Mouse (Mus musculus) embryonic fibroblast, embryonic 13.5 days (primary cell): ENCODE measurements around the gene Slc9b1. TPM values are rescaled to one million over a fixed set of nuclear protein-coding genes. Genes with fewer than 3 reads are reported as not detected.
A peak's percentile ranks its signal among the peaks of the same experiment; 100 is the strongest.

ENCODE experiments used
- H3K27ac ChIP-seq: 2 replicates; pipeline ENCODE4 v1.5.1; 2012; ENCODE audit warnings: low read length, control low read depth, inconsistent platforms; ENCODE audit not compliant: insufficient read depth
- H3K4me1 ChIP-seq: 2 replicates; pipeline ENCODE4 v1.6.1; 2011; ENCODE audit warnings: low read length; ENCODE audit not compliant: control insufficient read depth, insufficient read depth
- H3K4me3 ChIP-seq: 2 replicates; pipeline ENCODE4 v1.5.1; 2011; ENCODE audit warnings: mild to moderate bottlenecking, control low read depth, low read length; ENCODE audit not compliant: insufficient read depth
- CTCF ChIP-seq: IDR thresholded peaks from 2 replicates; pipeline ENCODE4 v1.5.1; 2011; ENCODE audit warnings: mild to moderate bottlenecking, control low read depth, low read length, moderate library complexity, borderline replicate concordance; ENCODE audit not compliant: insufficient read depth
- POLR2A ChIP-seq: IDR thresholded peaks from 2 replicates; pipeline ENCODE4 v1.6.1; 2011; ENCODE audit warnings: low read depth, mild to moderate bottlenecking, control low read depth, low read length, moderate library complexity
- polyA plus RNA-seq: library from polyadenylated mRNA; stranded (reverse); fragments of >200 nt; gene quantifications from 2 replicates; pipeline ENCODE4 v1.2.4, GENCODE M21; 2011; ENCODE audit warnings: low read depth; ENCODE audit not compliant: missing spikeins, insufficient read length

The Slc9b1 gene
- not detected in 2 replicates for polyA plus RNA-seq

DNA sequence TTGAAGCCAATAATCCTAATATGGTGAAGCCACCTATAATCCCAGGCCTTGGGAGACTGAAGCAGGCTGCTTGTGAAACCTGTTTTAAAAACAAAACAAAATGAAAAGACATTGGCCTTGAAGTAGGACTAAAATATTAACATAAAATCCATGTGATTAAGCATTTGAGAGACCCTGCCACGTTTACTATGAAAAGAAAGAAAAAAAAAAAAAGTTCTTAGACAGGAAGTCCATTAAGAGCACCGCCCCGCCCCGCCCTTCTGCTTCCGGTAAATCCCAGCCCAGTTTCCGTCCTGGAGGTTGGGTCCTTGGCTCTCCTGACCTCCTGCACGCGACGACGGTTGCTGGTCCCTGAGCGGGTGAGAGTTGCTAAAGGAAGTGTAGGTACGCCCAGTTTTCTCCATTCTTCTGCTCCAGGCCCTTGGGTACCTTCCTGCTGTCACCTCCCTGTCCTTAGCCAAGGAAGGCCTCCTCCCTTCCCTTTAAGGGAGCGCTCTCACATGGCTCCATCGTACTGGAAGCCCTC is at the start of gene Slc9b1:
TSS of gene Slc9b1 (plus strand) at position 291 of the 526 bp plus-strand sequence.
- H3K4me3 ChIP-seq = no peak within 1 kb of the TSS
- no peak within 1 kb of the TSS for H3K27ac ChIP-seq
- TF ChIP-seq CTCF (no peak), POLR2A (no peak)
- H3K4me1 ChIP-seq = no peaks in the 10 kb centered on the region

DNA sequence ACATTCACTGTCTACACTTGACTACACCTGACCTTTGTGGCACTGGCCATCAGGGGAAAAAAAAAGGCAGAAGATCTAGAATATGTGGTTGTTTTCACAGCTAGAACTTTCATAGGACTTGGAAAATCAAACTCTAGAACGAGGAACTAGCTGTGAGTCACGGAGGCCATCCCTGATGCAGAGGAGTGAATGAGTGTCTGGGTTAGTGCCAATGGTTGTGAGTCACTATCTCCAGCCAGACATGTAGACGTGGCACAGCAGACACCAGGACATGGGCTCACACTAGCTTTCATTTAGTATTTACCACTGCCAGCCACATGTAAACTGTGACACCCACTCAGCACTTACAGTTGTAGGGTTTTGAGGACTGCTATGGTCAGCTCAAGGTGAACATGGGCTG is 49.3 kb upstream of the Slc9b1 start:
- Histone ChIP-seq H3K4me3 (no peak overlapping the region), H3K4me1 (no peaks in the 10 kb centered on the region), H3K27ac (peak overlapping the region; percentile 87)
- no peak for TF ChIP-seq POLR2A
- TF ChIP-seq CTCF = no peak

DNA sequence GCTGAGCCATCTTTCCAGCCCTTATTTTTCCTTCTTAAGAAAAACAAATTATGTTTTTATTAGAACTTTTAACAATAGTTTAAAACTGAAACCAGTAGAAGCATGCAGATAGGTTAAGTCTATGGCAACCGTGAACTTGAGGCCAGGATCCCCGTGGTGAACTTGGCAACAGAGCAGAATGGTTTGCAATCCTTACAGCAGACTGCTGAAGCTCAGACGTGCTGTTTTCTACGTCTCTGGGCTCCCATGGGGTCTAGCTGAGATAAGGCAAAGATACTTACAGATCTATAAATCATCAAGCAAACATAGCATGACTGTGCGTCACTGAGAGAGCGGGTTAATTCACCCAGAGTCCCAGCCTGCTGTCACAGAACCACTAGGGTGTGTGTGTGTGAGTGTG is 47.7 kb upstream of the Slc9b1 start:
- Histone ChIP-seq H3K4me3 (no peak overlapping the region), H3K27ac (0 out of 2 replicates have a peak overlapping the region, but pooled peaks have one; percentile 5), H3K4me1 (no peaks in the 10 kb centered on the region)
- no peak for TF ChIP-seq CTCF
- no peak for TF ChIP-seq POLR2A

DNA sequence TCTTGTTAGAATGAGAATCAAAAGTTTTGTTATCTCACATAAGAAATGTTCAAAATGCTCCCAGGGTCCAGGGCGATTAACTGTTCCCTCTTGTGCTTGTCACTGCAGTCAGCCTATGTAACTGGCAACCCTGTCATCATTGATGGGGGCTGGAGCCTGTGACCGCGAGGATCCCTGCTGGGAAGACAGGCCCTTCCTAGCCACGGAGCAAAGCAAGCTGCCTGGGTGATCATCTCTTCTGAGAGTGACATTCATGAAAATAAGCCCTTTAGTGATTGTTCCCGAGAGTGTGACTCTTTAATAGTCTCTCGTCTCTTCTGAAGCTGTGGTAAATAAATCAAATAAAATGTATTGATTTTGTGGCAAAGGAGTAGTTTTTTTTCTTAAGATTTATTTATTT is 43.8 kb upstream of the Slc9b1 start:
- TF ChIP-seq CTCF (no peak), POLR2A (no peak)
- no peak overlapping the region for H3K4me3 ChIP-seq
- H3K27ac ChIP-seq = no peak overlapping the region
- no peaks in the 10 kb centered on the region for H3K4me1 ChIP-seq

DNA sequence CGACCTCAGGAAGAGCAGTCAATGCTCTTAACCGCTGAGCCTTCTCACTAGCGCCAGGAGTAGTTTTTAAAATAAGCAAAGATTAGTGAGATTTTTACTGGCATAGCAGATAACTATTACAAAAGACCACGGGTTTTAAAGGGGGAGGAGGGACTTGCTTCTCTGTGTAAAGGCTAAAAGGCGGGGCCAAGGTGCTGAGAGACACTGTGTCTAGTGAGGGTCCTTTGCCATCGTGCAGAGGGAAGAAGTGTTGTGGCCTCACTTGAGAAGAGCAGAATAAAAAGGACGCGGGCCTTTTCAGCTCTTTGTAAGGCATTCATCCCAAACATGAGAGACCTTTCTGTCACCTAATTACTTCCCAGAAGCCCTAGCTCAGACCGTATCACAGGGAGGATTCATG is 43.3 kb upstream of the Slc9b1 start:
- H3K27ac ChIP-seq = no peak overlapping the region
- H3K4me1 ChIP-seq = no peaks in the 10 kb centered on the region
- TF ChIP-seq POLR2A = no peak
- no peak overlapping the region for H3K4me3 ChIP-seq

DNA sequence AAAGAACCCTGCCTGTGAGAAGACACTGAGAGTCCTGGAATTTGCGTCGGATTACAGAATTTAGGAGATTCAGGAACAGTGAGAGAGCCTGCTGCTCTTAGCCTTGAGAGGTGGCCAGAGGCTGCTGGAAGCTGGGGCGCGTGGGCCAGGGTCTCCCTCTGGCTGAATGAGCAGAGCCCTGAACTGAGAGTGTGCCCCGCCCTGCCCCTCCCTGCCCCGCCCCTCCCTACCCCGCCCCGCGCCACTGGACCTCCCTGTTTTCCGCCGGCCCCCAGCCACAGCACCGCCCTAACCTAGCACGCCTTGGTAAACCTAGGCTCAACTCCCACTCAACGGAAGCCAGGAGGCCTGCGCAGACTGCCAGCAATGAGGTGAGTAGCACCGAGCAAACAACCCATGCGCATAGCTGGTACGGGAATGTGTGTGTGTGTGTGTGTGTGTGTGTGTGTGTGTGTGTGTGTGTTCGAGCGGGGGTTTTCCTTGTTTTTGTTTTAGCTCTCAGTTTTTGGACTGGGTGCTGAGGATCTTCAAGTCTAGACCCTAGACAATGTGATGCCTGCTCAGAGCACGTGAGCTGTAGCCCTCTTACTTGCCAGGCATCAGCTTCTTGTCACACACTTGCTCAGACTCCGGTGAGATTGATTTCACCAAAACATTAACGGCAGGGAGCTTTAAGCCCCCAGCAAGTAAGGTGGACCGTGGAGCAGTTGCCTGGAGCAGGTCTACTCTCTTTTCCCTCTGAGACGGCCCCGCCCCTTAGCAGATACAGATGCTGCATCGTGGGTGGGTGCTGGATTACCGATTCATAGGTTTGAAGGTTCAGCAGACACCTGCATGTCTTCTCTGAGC is 40.2 kb upstream of the Slc9b1 start, which contains the start of gene Slc9b2:
TSS of gene Slc9b2 (plus strand) at position 290 of the 849 bp plus-strand sequence.
- Histone ChIP-seq H3K4me3 (no peak within 1 kb of the TSS), H3K4me1 (no peaks in the 10 kb centered on the region), H3K27ac (no peak within 1 kb of the TSS)
- TF ChIP-seq POLR2A = no peak
- no peak for TF ChIP-seq CTCF

DNA sequence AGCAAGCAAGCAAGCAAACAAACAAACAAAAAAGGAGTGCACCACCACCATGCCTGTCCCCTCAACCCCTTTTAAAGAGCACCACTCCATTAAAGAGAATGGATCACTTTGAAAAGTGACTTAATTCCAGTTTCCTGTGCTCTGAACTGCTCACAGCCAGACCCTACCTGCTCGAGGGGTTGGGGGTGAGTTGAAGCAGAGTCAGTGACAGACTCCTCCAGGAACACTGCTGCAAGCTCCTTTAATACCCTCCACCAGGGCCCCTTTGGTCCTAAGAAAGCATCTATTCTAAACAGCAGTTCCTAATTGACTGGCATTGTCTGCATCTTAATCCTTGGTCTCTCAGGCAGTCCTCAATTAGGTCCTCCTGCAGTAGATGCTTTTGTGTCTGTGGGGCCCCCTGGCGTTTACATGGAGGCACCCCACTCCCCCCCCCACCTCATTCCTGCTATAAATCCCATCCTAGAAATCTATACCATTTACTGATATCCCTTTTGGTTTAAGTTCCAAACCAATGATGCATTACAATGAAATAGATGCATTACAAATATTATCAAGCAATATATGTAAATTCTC is 34.8 kb upstream of the Slc9b1 start:
- H3K4me3 ChIP-seq = no peak overlapping the region
- no peak for TF ChIP-seq CTCF
- TF ChIP-seq POLR2A = no peak
- no peaks in the 10 kb centered on the region for H3K4me1 ChIP-seq

DNA sequence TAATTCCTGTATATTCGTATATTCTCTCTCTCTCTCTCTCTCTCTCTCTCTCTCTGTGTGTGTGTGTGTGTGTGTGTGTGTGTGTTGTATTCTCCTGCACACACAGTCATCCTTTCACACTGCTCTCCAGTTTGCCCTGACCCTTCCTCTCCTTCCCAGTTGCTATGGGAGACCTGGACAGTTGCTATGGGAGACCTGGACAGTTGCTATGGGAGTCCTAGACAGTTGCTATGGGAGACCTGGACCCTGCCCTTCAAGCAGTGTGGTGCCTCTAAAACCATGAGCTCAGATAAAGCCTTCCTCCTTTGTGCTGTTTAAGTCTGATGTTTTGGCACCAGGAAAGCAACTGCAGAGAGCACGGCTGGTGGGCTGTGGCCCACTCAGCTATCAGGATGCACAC is 34.1 kb upstream of the Slc9b1 start:
- TF ChIP-seq POLR2A (no peak), CTCF (no peak)
- no peak overlapping the region for H3K4me3 ChIP-seq
- H3K4me1 ChIP-seq = no peaks in the 10 kb centered on the region
- H3K27ac ChIP-seq = no peak overlapping the region

More for the DNA sequence above, 34.8 kb upstream of the Slc9b1 start:
- H3K27ac ChIP-seq = no peak overlapping the region

DNA sequence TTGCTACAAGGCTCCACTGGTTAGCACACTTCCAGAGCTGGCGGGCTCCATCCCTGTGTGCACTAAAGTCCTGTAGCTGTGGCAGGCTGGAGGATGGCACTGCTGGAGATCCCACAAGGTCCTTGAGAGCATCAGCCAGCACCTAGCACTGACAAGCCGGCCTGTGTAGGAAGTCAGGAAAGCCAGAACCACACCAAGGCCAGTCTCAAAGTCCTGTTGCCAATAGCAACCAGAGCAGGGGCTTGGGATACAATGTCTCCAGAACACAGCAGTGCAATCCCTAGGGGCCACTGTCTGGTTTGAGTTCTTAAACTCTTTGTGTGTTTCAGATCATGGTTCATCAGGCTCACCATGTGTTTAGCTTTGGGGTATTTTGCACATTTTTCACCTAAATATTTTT is 33.0 kb upstream of the Slc9b1 start:
- no peak overlapping the region for H3K27ac ChIP-seq
- H3K4me3 ChIP-seq = no peak overlapping the region
- TF ChIP-seq CTCF (no peak), POLR2A (no peak)

DNA sequence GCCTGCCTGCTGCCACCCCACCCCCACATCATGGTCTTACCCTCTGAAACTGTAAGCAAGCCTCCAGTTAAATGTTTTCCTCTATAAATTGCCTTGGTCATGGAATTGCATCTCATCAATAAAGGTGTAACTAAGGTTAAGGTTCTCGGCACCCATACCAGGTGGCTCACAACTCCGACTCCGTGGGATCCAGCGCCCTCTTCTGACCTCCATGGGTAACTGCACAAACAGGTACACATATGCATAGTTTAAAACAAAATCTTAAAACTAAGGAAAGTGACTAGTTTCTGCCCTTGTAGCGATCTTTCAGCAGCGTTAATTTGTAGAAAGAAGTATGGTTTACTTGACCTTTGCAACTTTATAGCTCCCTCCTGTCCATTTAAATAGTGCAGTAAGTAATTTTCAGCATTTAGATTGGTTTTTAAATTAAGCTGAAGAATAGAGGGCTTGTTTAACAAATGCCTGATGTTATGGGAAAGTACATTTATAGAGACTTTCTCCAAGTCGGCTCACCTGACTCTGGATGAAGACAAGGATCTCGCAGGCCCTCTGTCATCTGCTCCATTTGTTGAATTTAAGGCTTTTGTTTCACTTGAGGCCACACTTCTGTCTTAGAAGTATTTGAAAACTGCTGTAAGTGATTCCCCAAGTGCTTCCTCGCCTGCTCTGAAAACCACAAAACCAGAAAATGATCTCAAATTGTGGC is 32.0 kb upstream of the Slc9b1 start:
- Histone ChIP-seq H3K4me3 (no peak overlapping the region), H3K27ac (no peak overlapping the region), H3K4me1 (no peaks in the 10 kb centered on the region)
- TF ChIP-seq POLR2A = no peak
- no peak for TF ChIP-seq CTCF

More for the DNA sequence above, 33.0 kb upstream of the Slc9b1 start:
- no peaks in the 10 kb centered on the region for H3K4me1 ChIP-seq
